Mouse (Mus musculus) limb, embryonic 13.5 days (tissue): ENCODE data around the gene Lrrd1. TPM values are rescaled to one million over a fixed set of nuclear protein-coding genes. Genes with fewer than 3 reads are reported as not detected.
"Not testable (repeated sequence)": the region's sequence is repeated elsewhere in the genome, so short reads cannot be mapped to it uniquely, and the experiment has no call there.

Experiments
- ATAC-seq: fragments of 200-750 bp; cut with Nextera tagmentation; 2 replicates; pipeline ENCODE4 v1.8.0; 2017; ENCODE audit warnings: low read depth, moderate number of reproducible peaks, moderate TSS enrichment; ENCODE audit not compliant: low FRiP score
- H3K27ac ChIP-seq: fragments of 300-500 bp; sonication (generic); 2 replicates; pipeline ENCODE4 v1.5.1; 2015; ENCODE audit warnings: inconsistent platforms, mild to moderate bottlenecking, moderate library complexity
- H3K27me3 ChIP-seq: fragments of 300-500 bp; sonication (generic); 2 replicates; pipeline ENCODE4 v1.6.1; 2015; ENCODE audit warnings: mild to moderate bottlenecking, inconsistent platforms
- H3K36me3 ChIP-seq: fragments of 300-500 bp; sonication (generic); 2 replicates; pipeline ENCODE4 v1.6.1; 2015; ENCODE audit warnings: inconsistent platforms, mild to moderate bottlenecking, moderate library complexity
- H3K4me1 ChIP-seq: fragments of 300-500 bp; sonication (generic); 2 replicates; pipeline ENCODE4 v1.6.1; 2015; ENCODE audit warnings: inconsistent platforms
- H3K4me2 ChIP-seq: fragments of 300-500 bp; sonication (generic); replicated peaks from 2 replicates; pipeline ENCODE4 v1.6.1; 2015; ENCODE audit warnings: inconsistent platforms, mild to moderate bottlenecking, moderate library complexity
- H3K4me3 ChIP-seq: fragments of 300-500 bp; sonication (generic); 2 replicates; pipeline ENCODE4 v1.5.1; 2015; ENCODE audit warnings: moderate library complexity, mild to moderate bottlenecking, inconsistent platforms
- H3K9ac ChIP-seq: fragments of 300-500 bp; sonication (generic); 2 replicates; pipeline ENCODE4 v1.6.1; 2015; ENCODE audit warnings: mild to moderate bottlenecking, inconsistent platforms
- H3K9me3 ChIP-seq: fragments of 300-500 bp; sonication (generic); 2 replicates; pipeline ENCODE4 v1.6.1; 2016; ENCODE audit warnings: inconsistent platforms
- WGBS: fragments of 180-500 bp; shearing (Covaris S2); methylation state at CpG from one replicate; pipeline ENCODE4 v1.1.7; 2015; 5-methylcytosine and 5-hydroxymethylcytosine counted together
- polyA plus RNA-seq: library from polyadenylated mRNA; unstranded; fragments of >200 nt; fragmentation: Nextera tagmentation; extraction: Ambion mirVana; gene quantifications from 2 replicates; pipeline ENCODE4 v1.2.1, GENCODE M21; 2015

The Lrrd1 gene
- polyA plus RNA-seq, 1 experiment from 2014 or later = 0.06 TPM

DNA sequence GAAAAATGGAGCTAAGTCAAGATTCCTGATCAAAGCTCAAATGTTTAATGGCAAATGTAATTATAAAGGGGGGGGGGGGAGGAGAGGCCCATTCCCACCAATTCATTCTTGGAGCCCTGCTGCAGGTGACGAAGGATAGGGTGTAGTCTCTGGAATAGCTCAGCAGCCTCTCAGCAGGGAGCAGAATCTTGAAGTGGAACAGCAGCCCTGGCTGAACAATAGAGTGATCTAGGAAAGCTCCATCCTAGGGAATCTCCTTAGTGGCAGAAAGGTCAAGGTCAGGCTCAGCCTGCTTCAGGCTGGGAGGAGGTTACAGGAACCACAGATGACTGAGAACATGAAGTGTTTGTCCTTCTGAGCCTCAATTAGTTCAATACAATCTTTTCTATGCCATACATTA is 27.4 kb downstream of the Lrrd1 start:
- Histone ChIP-seq H3K4me2 (no peak overlapping the region), H3K4me3 (no peak overlapping the region), H3K27ac (no peak overlapping the region), H3K4me1 (no peaks in the 10 kb centered on the region), H3K27me3 (no peaks in the 10 kb centered on the region), H3K9ac (no peak overlapping the region), H3K9me3 (no peaks in the 10 kb centered on the region), H3K36me3 (no peaks in the 10 kb centered on the region)
- ATAC-seq = no peak
- 50% methylated on average over 1 of the region's 1 CpGs for WGBS

DNA sequence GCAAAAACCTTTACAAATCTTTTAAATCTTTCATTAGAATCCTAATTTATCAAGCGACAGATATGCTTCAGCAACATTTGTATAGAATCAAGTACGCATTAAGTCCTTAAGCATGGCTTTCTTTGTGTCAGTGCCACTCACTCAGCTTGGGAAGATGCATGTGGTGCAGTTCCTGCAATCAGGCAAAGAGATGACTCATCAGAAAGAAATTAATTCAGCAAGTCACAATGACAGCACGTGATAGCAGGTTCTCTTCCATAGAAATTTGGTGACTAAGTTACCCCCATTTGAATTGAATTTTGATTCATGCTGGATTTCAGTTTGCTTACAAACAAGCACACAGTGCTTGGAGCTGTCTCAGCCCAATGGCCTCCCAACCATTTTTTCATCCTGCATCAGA is 28.5 kb downstream of the Lrrd1 start:
- no peaks in the 10 kb centered on the region for H3K4me1 ChIP-seq
- H3K36me3 ChIP-seq = no peaks in the 10 kb centered on the region
- no peak overlapping the region for H3K4me2 ChIP-seq
- no peak overlapping the region for H3K27ac ChIP-seq
- no peaks in the 10 kb centered on the region for H3K9me3 ChIP-seq
- no peak overlapping the region for H3K9ac ChIP-seq
- no peak for ATAC-seq
- 87% methylated on average over 3 of the region's 3 CpGs for WGBS
- H3K4me3 ChIP-seq = no peak overlapping the region
- no peaks in the 10 kb centered on the region for H3K27me3 ChIP-seq

DNA sequence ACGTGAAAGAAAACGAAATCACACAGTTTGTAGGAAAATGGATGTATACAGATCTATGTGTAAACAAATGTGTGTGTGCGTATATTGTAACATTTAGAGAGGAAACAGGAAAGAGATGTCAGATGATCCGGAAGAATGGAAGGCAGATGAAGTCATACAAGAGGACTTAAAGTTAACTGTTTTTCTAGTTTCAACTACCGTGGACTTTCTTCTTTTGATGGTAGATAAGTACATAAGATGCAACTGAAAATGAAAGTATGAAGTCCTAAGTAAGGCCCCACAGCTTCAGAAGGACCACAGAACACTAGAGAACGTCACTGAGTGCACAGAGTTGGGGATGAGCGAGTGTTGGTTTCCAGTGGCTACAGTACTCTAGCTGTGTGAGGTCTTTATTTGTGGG is 41.9 kb downstream of the Lrrd1 start:
- H3K9ac ChIP-seq, H3K9me3 ChIP-seq, H3K4me1 ChIP-seq, H3K27me3 ChIP-seq, ATAC-seq, H3K4me2 ChIP-seq, H3K4me3 ChIP-seq, H3K27ac ChIP-seq, H3K36me3 ChIP-seq: not testable (repeated sequence)
- 91% methylated on average over 7 of the region's 7 CpGs for WGBS

DNA sequence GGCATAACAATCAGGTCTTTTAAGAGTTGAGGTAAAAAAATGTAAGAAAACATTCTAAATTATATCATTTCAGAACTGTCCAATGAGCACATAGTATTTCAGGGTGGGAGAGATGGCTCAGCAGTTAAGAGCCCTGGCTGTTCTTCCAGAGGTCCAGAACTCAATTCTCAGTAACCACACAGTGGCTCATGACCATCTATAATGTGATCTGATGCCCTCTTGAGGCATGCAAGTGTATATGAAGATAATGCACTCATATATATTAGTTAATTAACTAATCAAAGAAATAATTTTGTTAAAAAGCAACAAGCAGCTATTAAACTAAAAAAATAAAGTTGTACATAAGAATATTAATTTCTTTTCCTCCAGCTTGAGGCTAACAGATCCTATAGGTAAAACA is 44.2 kb downstream of the Lrrd1 start:
- H3K9ac ChIP-seq = no peak overlapping the region
- H3K9me3 ChIP-seq = no peaks in the 10 kb centered on the region
- H3K27ac ChIP-seq = no peak overlapping the region
- H3K27me3 ChIP-seq = no peaks in the 10 kb centered on the region
- 0 out of 2 replicates have a peak, but pooled peaks cover 3% of the 10 kb centered on the region for H3K36me3 ChIP-seq
- no peak for ATAC-seq
- H3K4me1 ChIP-seq = peaks cover 3% of the 10 kb centered on the region; the same call in 1 of the 2 replicates
- H3K4me3 ChIP-seq = no peak overlapping the region
- H3K4me2 ChIP-seq = no peak overlapping the region

DNA sequence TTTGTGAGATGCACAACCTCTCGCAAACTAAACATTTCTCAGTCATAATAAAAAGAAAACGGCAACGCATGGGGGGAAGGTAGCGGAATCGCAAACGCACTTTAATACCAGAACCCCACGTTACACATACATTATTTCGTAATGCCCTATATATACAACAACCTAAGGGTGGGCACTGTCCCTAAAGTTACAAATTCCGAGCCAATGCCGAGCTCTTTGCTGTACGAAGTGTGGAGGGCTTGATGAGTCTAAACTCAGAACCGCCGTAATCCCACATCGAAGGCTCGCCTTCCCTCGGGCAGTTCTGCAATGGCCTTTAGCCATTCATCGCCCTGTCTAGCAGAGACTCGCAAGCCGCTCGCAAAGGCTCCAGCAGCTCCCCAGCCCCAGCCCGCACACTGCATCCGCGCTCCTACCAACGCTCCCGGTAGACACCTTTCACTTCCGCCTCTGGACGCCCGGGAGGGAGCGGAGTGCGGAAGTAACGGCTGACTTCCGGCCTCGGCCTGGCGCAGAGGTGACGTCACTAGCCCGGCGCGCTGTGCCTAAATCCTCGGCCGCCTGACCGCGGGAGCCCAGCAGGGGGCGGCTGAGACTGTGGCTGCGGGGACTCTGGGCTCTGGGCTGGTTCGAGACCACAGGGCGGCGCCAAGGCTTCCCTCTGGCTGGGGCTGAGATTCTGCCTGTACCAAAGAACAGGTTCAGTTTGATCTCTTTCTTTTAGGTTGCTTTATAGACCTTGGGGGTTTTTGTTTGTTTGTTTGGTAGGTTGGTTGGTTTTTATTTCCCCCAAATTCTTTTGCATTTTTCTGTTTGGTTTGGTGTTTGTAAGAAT is 48.7 kb downstream of the Lrrd1 start, which contains the start of gene Mterf1a:
TSS of gene Mterf1a (minus strand) at position 475 of the 835 bp plus-strand sequence.
- H3K27ac ChIP-seq, H3K36me3 ChIP-seq, H3K4me1 ChIP-seq, H3K27me3 ChIP-seq, H3K9me3 ChIP-seq: not testable (repeated sequence)
- Histone ChIP-seq H3K4me2 (peak within 1 kb of the TSS; percentile 69), H3K4me3 (peak within 1 kb of the TSS; percentile 48), H3K9ac (peak within 1 kb of the TSS; percentile 62)
- WGBS = 4% methylated on average over 7 of the region's 47 CpGs
- peak; percentile 99 for ATAC-seq

DNA sequence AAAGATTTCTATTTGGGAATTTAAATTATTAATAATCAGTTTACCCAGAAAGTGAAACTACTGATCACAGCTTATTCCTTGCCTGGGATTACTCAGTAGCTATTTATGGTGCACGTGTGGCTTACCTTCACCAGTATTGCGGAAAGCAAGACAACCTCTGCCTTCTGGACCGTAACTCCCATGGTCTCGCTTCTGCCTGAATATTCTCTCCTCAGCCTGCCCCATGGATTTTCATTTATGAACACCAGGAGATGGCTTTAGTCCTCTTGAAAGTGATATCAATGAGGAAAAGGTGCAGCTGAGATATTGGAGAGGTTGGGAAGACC is 49.3 kb downstream of the Lrrd1 start:
- not testable (repeated sequence) for ATAC-seq, H3K9me3 ChIP-seq, H3K9ac ChIP-seq, H3K36me3 ChIP-seq, H3K4me2 ChIP-seq, H3K27me3 ChIP-seq, H3K27ac ChIP-seq, H3K4me1 ChIP-seq
- 96% methylated on average over 4 of the region's 4 CpGs for whole genome bisulfite sequencing
- peak overlapping the region; percentile 32; the same call in 1 of the 2 replicates for H3K4me3 ChIP-seq

DNA sequence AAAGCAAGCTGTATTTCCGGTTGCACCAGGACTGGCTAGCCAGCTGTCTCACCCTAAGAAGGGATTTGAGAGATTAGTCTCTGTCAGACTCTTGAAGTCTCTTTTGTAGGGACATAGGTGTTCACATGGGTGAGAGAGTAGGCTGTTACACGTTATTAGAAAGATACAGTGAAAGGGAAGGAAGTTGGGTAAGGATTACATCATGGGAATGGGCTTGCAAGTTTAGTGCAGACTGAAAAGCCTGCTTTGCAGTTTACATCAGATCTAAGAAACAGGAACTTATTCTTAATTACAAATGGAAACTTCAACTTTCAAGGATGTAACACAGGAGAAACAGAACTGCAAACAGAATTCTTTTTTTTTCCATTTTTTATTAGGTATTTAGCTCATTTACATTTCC is 60.5 kb downstream of the Lrrd1 start:
- 63% methylated on average over 2 of the region's 2 CpGs for WGBS
- ATAC-seq = no peak
- peaks cover 4% of the 10 kb centered on the region; the same call in 1 of the 2 replicates for H3K4me1 ChIP-seq

More for the DNA sequence above, 60.5 kb downstream of the Lrrd1 start:
- Histone ChIP-seq H3K4me3 (no peak overlapping the region), H3K27ac (no peak overlapping the region), H3K9ac (no peak overlapping the region), H3K36me3 (no peaks in the 10 kb centered on the region), H3K9me3 (no peaks in the 10 kb centered on the region), H3K27me3 (no peaks in the 10 kb centered on the region), H3K4me2 (no peak overlapping the region)

Other genes with a start within 250 kb of the Lrrd1 start
- gene Pex1, start 249.1 kb upstream of the Lrrd1 start, polyA plus RNA-seq = 22.0 and 22.7 TPM in 2 replicates
- 14.2 and 17.4 TPM in 2 replicates for gene Rbm48, start 248.6 kb upstream of the Lrrd1 start, polyA plus RNA-seq
- gene Tmbim7, start 194.0 kb upstream of the Lrrd1 start, polyA plus RNA-seq = not detected in 2 replicates
- 60.8 and 63.3 TPM in 2 replicates for gene Gatad1, start 188.0 kb upstream of the Lrrd1 start, polyA plus RNA-seq
- gene Ankib1, start 42.2 kb upstream of the Lrrd1 start, polyA plus RNA-seq = 11.2 and 11.8 TPM in 2 replicates
- gene Krit1, start 42.0 kb upstream of the Lrrd1 start, polyA plus RNA-seq = 55.4 and 58.5 TPM in 2 replicates
- 8.3 and 9.0 TPM in 2 replicates for gene Mterf1a, start 48.8 kb downstream of the Lrrd1 start, polyA plus RNA-seq
- gene Akap9, start 82.9 kb downstream of the Lrrd1 start, polyA plus RNA-seq = 182 and 184 TPM in 2 replicates